Mouse (Mus musculus) embryo, embryonic 11 days (tissue): ENCODE results near the gene Gm20379.

Experiments used
- DNase-seq: peaks from one replicate; pipeline ENCODE4 v3.0.0-alpha.2; 2015

Gm20379 gene

DNA sequence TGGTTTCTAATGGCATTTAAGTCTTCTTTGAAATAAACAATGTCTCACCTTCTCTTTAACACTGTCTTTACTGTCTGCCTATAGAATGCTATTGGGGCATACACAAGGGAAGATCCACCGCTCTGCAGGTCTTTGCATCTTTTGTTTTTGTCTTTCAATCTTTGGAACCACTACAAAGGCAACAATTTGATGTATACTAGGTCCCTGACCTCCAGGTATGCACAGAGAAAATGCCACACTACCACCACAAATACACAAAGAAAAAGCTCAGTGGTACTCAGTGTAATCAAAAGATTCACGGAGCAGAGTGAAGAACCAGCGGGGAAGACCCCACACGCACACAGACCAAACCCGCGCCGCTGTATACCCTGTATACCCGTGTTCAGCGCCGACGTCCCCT lies at the start of gene Gm20379:
Gm20379 (plus strand) TSS at position 301 of the 400 bp plus-strand sequence.
- DNase-seq: no peak

DNA sequence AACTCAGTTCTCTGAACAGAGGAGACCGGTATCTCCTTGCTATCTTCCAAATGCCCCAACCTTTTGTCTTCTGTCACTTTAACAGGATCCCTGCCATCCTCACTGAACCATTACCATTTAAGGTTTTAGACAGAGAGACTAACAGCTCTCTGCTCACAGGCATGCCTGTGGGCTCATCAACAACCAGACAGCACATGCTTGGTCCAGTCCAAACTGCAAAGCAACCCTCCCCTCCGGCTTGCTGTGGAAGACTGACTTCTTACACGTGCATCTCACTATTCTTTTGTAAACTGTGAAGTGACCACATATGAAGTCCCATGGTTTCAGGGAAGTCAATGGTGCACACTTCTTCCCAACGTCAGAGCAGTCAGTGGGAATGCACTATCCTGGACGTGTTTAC lies 44.5 kb upstream of the Gm20379 start:
- no peak for DNase-seq

GRCm38 (mm10) chr13:92263566-92263965 lies 42.2 kb upstream of the Gm20379 start:
- no peak for DNase-seq

- no peak for DNase-seq
Observed at GRCm38 (mm10) chr13:92267076-92267475, 38.7 kb upstream of the Gm20379 start.

DNA sequence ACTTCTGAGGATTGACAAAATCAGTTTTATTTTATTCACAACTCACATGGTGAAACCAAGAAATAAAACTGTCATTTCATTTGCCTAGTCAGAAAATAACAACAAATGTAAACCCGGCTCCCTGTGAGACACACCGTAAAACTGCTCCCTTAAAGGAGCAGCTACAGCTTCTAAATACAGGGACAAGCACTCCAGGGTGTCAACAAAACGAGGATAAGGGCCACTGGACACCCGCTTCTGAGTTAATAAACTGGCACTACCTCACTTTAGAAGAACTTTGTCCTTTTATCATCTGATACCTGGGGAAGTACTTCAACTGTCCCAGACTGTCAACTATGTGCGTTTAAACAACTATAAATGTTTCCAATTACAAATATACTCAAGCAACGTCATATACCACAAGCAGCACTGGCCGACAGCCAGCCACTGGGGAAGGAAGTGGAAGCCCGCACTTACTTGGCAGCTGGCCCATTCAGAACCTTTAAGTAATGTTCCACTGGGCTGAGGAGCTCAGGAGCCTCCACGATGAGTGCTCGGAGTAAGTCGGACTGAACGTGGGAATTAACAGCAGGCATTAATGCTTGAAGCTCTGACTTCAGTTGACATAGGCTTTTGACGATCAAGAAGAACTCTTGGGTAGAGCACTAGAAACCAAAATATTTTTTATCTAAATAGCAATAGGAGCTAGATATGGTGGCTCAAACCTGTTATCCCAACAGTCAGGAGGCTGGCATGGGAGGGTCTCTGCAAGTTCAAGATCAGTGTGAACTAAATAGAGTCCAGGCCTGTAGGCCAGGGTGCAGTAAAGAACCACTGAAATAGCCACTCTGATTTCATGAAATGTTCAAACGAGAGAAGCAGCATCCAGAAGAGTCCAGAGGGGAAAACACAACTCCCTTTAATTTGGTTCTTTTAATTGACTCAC lies 31.2 kb upstream of the Gm20379 start:
- DNase-seq: no peak

DNA sequence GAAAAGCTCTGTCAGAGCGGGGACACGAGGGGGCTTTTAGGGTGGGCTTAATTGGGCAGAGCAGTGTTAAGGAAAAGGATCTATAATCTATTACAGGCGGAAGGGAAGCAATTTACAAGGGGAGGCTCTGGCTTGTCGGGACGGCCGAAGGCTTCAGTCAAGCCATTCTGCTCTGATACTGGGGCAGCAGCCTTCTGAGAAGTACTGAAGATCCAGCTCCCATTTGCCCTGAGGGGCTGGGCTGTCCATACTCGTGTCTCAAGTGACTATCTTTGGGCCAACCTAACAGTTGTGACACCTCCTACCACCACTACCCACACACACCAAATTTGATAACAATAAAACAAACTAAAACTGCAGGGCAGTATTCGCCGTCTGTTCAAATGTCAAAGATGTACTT lies 30.5 kb upstream of the Gm20379 start:
- no peak for DNase-seq

- DNase-seq: no peak
Observed at GRCm38 (mm10) chr13:92277027-92277426, 28.8 kb upstream of the Gm20379 start.

- DNase-seq: peak; percentile 20
Observed at GRCm38 (mm10) chr13:92291605-92292004, 14.2 kb upstream of the Gm20379 start.

GRCm38 (mm10) chr13:92293883-92294282 lies 11.9 kb upstream of the Gm20379 start:
- no peak for DNase-seq

GRCm38 (mm10) chr13:92296490-92296889 lies 9.3 kb upstream of the Gm20379 start:
- DNase-seq: no peak

DNA sequence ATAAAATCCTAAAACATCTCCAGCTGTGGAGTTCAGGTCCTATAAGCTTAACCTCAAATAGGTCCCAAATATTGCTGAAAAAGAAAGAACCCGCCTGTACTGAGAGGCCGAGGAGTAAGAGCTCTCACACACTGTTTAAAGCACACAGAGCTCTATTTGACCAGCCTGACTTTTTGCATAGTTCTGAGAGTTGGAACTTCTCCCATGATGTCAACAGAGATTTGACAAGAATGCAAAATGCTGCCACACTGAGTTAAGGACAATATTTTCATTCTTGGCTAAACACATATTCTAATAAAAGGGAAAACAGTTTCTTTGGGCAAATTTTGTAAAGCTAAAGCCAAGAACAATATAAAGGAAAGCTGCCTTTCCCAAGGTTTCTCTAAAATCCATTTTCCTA lies 8.8 kb upstream of the Gm20379 start:
- DNase-seq: no peak

DNA sequence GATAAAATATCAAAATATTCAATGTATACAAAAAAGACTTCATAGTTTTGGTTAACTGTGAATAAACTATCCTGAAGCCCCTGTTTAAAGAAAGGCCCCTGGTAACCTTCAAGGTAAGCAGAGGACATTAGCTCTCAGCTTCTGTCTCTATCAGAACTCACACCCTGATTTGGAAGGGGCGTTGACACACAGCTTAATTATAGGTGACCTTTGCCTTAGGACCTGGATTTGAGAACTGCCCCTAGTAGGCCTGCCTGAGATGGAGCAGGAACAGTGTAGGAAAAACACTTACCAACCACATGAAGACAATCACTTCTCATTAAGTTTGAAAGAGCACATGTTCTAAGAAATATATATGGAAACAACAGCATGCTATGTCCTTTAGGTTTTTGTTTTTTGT lies 6.3 kb upstream of the Gm20379 start:
- no peak for DNase-seq

DNA sequence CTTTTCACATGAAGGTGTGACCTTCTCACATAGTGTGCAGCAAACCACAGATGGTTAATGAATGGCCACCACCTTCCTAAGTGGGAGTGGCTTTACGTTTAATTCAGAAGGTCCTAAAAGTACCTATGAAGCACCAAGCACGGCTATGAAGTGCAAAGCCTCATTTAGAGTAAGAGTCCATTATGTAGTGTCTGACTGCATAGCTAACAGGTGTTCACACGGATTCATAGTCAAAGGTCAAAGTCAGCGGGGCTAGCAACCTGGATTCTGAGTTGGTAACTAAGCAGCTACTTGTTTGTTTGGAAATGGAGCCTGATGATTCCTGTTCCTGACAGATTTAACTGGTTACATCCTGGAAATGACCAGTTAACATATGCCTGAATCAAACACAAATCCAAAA lies 4.0 kb upstream of the Gm20379 start:
- DNase-seq: no peak

DNA sequence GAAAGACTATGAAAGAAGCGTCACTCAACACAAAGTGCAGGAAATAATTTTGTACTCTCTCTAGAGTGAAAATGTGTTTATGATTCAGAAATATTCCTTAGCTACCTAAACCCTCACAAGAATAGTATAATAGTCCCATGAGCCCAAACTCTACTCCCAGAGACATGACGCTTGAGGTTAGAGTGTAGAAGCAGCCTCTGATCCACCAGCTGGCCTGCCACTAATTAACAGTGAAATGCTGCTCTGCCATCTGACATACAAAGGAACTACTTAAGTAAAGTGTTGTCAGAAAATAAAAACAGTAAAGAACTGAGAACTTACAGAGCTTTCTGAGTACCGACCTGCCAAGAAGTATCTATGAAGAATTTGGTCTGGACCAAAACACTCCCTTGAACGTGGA lies 3.3 kb upstream of the Gm20379 start:
- no peak for DNase-seq

DNA sequence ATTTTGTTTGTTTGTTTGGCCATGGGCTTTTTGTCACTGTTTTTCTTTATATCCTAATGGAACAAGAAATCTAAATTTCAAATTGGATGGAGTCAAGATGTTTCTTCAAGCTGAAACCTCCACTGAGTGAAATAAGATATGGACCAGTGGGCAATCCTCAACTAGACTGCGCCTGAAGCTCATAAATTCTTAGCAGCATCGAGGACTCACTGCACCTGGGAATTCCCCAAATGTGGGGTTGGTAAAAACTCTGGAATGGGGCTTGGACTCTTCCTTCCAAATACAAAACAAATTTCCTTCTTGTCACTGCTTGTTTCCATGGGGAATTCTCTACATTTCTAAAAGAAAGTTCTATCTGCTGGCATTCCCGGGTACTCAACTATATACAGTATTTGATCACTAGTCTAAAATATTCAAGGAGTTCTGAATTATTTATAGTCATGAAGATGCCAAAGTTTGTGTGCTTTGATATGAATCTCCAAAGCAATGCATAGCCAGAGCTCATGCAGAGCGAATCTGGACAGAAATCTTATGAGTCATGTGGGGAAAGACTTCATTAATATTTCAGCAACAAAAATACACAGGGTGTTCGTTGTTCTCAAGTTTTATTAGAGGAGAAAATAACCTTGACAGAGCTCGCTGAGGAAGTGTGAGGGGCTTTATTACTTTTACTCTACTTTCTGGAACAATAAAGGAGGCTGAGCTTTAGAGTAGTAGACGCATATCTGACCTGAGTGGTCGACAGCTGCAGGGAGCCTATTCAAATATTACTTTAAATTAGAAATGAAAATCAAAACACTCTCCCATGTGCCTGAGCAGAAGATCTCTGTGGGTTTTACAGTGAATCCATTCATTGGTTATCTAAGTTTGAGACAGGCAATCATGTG lies 2.5 kb upstream of the Gm20379 start:
- DNase-seq: no peak

- DNase-seq: no peak
Observed at GRCm38 (mm10) chr13:92304291-92304690, 1.5 kb upstream of the Gm20379 start.

- DNase-seq: no peak
Observed at GRCm38 (mm10) chr13:92314613-92315012, 8.8 kb downstream of the Gm20379 start.

GRCm38 (mm10) chr13:92320770-92321169 lies 15.0 kb downstream of the Gm20379 start:
- DNase-seq: no peak

DNA sequence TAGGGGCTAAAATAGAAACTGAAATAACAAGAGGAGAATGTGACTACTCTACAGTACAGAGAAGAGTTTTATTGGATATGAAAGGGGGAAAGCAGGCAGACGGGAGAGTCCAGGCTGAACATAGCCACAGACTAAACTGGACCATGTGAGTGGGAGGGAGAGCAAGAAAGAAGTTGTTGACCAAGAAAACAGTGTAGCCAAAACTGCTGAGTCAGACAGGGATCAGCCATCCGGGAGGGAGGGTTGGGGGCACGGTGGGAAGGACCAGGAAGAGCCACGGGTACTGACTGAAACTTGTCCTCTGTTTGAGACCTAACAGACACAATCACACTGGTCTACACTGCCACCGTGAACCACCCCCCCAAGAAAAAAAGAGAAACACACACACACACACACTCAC lies 20.2 kb downstream of the Gm20379 start:
- DNase-seq: no peak

DNA sequence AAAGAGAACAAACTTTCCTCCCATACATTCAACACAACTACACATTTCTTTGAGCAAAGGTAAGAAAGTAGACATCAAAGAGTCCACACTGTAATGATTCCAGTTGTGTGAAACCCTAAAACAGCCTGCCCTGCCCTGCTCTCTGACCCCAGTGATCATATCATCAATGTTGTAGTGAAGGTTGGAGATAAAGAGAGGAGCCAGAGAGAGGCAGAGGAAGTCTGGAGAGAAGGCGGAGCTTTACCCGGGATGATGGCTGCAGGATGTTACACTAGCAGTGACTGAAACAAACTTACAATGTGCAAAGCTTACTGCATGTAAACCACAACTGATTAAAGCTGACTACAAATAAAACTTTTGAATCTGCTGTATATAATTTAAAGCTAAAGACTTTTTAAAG lies 22.2 kb downstream of the Gm20379 start:
- no peak for DNase-seq

GRCm38 (mm10) chr13:92330621-92331020 lies 24.8 kb downstream of the Gm20379 start:
- DNase-seq: no peak

DNA sequence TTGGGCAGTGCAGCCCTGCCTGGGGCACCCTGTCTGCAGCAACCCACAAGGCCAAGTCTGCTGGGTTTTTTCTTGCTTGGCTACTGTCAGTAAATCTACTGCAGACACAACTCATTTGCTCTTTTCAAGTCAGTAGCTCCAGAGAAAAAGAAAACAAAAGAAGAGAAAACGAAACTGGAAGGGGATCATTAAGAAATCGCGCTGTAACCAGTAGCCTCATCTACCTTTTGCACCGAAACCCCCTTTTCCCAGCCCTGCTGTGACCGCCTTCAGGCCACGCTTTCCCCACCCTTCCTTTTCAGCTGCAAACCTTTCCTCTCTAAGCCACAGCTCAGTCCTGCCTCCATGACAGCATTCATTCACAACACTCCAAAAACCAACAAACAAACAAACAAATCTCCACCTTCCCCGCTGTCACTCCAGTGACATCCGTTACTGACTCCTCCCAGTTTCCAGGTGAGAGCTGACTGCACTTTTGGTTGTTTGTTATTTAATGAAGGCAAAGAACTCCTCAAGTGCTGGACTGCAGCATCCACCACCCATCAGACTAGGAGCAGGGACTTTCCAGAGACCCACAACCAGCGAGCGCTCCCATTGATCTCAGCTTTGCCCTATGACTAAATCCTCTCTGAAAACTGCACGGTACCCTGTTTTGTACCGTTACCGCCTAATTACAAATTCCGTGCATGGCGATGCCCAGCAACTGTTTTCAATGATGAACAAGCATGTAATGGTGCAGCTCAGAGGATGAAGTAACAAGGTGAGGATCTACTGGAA lies 26.5 kb downstream of the Gm20379 start:
- no peak for DNase-seq

DNA sequence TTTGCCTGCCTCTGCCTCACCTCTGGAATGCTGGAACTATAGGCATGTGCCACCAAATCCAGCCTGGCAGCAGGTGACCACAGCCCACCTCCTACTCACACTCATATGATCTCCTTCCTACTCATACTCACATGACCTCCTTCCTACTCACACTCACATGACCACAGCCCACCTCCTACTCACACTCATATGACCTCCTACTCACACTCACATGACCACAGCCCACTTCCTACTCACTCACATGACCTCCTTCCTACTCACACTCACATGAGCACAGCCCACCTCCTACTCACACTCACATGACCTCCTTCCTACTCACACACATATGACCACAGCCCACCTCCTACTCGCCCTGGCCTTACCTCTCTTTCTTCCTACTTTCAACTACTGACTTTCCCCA lies 31.1 kb downstream of the Gm20379 start:
- no peak for DNase-seq
